Mouse (Mus musculus) spleen, adult 2 months (tissue): ENCODE data around the gene Calcoco1.

Experiments used
- CTCF ChIP-seq: fragments of 200-500 bp; IDR thresholded peaks from 2 replicates; pipeline ENCODE4 v1.5.1; 2011; ENCODE audit warnings: mild to moderate bottlenecking, inconsistent platforms; ENCODE audit not compliant: insufficient read depth, insufficient read length, insufficient replicate concordance; ENCODE audit errors: extremely low read depth
- POLR2A ChIP-seq: fragments of 200-500 bp; IDR thresholded peaks from 2 replicates; pipeline ENCODE4 v1.6.1; 2011; ENCODE audit warnings: low read depth, low read length, inconsistent platforms

GRCm38 (mm10) chr15:102727951-102728350, 6.0 kb upstream of the Calcoco1 start:
- TF ChIP-seq POLR2A (no peak), CTCF (no peak)
